Mouse (Mus musculus) adrenal gland, postnatal 36 days (tissue): ENCODE measurements around the gene Dyrk2. TPM values are rescaled to one million over a fixed set of nuclear protein-coding genes. Genes with fewer than 3 reads are reported as not detected.

ENCODE experiments used
- DNase-seq, 2 experiments: peaks; one replicate each; pipeline ENCODE4 v3.0.0; 2021; ENCODE audit warnings: mixed read lengths in 1 of 2
- total RNA-seq, 2 experiments: library from RNA; stranded (reverse); gene quantifications; 2 replicates each; pipeline ENCODE4 v1.2.3; 2021

The Dyrk2 gene
- total RNA-seq, 2 experiments from 2014 or later: 27.4 to 47.7 TPM

- no peak for DNase-seq
Observed at GRCm38 (mm10) chr10:118846991-118847545, 22.9 kb downstream of the Dyrk2 start.

GRCm38 (mm10) chr10:118840598-118840997 is 29.4 kb downstream of the Dyrk2 start:
- no peak for DNase-seq

- DNase-seq: no peak
Observed at GRCm38 (mm10) chr10:118839343-118840141, 30.5 kb downstream of the Dyrk2 start.

- DNase-seq: no peak
Observed at GRCm38 (mm10) chr10:118837636-118838035, 32.4 kb downstream of the Dyrk2 start.

- no peak for DNase-seq
Observed at GRCm38 (mm10) chr10:118831190-118831589, 38.8 kb downstream of the Dyrk2 start.

- no peak for DNase-seq
Observed at GRCm38 (mm10) chr10:118829641-118830040, 40.4 kb downstream of the Dyrk2 start.

- no peak for DNase-seq
Observed at GRCm38 (mm10) chr10:118827116-118827515, 42.9 kb downstream of the Dyrk2 start.

- no peak for DNase-seq
Observed at GRCm38 (mm10) chr10:118824830-118825229, 45.2 kb downstream of the Dyrk2 start.

- DNase-seq: no peak
Observed at GRCm38 (mm10) chr10:118820901-118821300, 49.1 kb downstream of the Dyrk2 start.

- no peak for DNase-seq
Observed at GRCm38 (mm10) chr10:118819846-118820245, 50.2 kb downstream of the Dyrk2 start.

- no peak for DNase-seq
Observed at GRCm38 (mm10) chr10:118817089-118817488, 52.9 kb downstream of the Dyrk2 start.

- no peak for DNase-seq
Observed at GRCm38 (mm10) chr10:118811945-118812344, 58.1 kb downstream of the Dyrk2 start.

GRCm38 (mm10) chr10:118810908-118811711 is 58.9 kb downstream of the Dyrk2 start:
- peak in 1 of 2 experiments; percentile 40 for DNase-seq
